Mouse (Mus musculus): ENCODE measurements around the gene Enthd1. TPM values are rescaled to one million over a fixed set of nuclear protein-coding genes. Genes with fewer than 3 reads are reported as not detected.
"Not testable (repeated sequence)": the region's sequence is repeated elsewhere in the genome, so short reads cannot be mapped to it uniquely, and the experiment has no call there.

Enthd1 gene
- polyA plus RNA-seq, 1 experiment = 0.72 TPM

- Histone ChIP-seq H3K4me1 (ENCODE audit: control insufficient read depth, insufficient read depth, low read length) (peaks cover 6% of the 10 kb centered on the region), H3K27ac (ENCODE audit: control insufficient read depth, insufficient read depth, low read depth, low read length, poor library complexity) (no peak overlapping the region), H3K4me3 (replicated peaks; ENCODE audit: control insufficient read depth, low read depth, low read length) (no peak overlapping the region)
- 58% methylated on average over 4 of the region's 4 CpGs for WGBS
- TF ChIP-seq POLR2A (IDR thresholded peaks at IDR 0.05; ENCODE audit: borderline replicate concordance, control insufficient read depth, low read depth, low read length) (no peak), CTCF (IDR thresholded peaks at IDR 0.05; ENCODE audit: control insufficient read depth, insufficient read depth, low read length) (no peak)
Measured at GRCm38 (mm10) chr15:80599843-80600242, 34.9 kb upstream of the Enthd1 start.

- H3K4me1 ChIP-seq (ENCODE audit: control insufficient read depth, insufficient read depth, low read length) = peaks cover 6% of the 10 kb centered on the region
- no peak for TF ChIP-seq POLR2A (IDR thresholded peaks at IDR 0.05; ENCODE audit: borderline replicate concordance, control insufficient read depth, low read depth, low read length)
- TF ChIP-seq CTCF (IDR thresholded peaks at IDR 0.05; ENCODE audit: control insufficient read depth, insufficient read depth, low read length) = no peak
- peak overlapping the region; percentile 2; the same call in 1 of the 2 replicates for H3K27ac ChIP-seq (ENCODE audit: control insufficient read depth, insufficient read depth, low read depth, low read length, poor library complexity)
- peak overlapping the region; percentile 39 for H3K4me3 ChIP-seq (replicated peaks; ENCODE audit: control insufficient read depth, low read depth, low read length)
- WGBS = 3% methylated on average over 16 of the region's 16 CpGs
Measured at GRCm38 (mm10) chr15:80599213-80599750, 34.3 kb upstream of the Enthd1 start.

GRCm38 (mm10) chr15:80598750-80599149, 33.8 kb upstream of the Enthd1 start:
- H3K4me3 ChIP-seq (replicated peaks; ENCODE audit: control insufficient read depth, low read depth, low read length) = no peak overlapping the region
- WGBS = 67% methylated on average over 12 of the region's 12 CpGs
- TF ChIP-seq CTCF (IDR thresholded peaks at IDR 0.05; ENCODE audit: control insufficient read depth, insufficient read depth, low read length) (no peak), POLR2A (IDR thresholded peaks at IDR 0.05; ENCODE audit: borderline replicate concordance, control insufficient read depth, low read depth, low read length) (no peak)
- H3K27ac ChIP-seq (ENCODE audit: control insufficient read depth, insufficient read depth, low read depth, low read length, poor library complexity) = no peak overlapping the region
- H3K4me1 ChIP-seq (ENCODE audit: control insufficient read depth, insufficient read depth, low read length) = peaks cover 6% of the 10 kb centered on the region

- 55% methylated on average over 5 of the region's 5 CpGs for WGBS
- no peak overlapping the region for H3K4me3 ChIP-seq (replicated peaks; ENCODE audit: control insufficient read depth, low read depth, low read length)
- H3K4me1 ChIP-seq (ENCODE audit: control insufficient read depth, insufficient read depth, low read length) = no peaks in the 10 kb centered on the region
- H3K27ac ChIP-seq (ENCODE audit: control insufficient read depth, insufficient read depth, low read depth, low read length, poor library complexity) = no peak overlapping the region
- TF ChIP-seq POLR2A (IDR thresholded peaks at IDR 0.05; ENCODE audit: borderline replicate concordance, control insufficient read depth, low read depth, low read length) = no peak
Measured at GRCm38 (mm10) chr15:80593877-80594276, 28.9 kb upstream of the Enthd1 start.

GRCm38 (mm10) chr15:80592737-80593136, 27.8 kb upstream of the Enthd1 start:
- WGBS = 66% methylated on average over 6 of the region's 6 CpGs
- no peak overlapping the region for H3K4me3 ChIP-seq (replicated peaks; ENCODE audit: control insufficient read depth, low read depth, low read length)
- H3K4me1 ChIP-seq (ENCODE audit: control insufficient read depth, insufficient read depth, low read length) = no peaks in the 10 kb centered on the region
- no peak overlapping the region for H3K27ac ChIP-seq (ENCODE audit: control insufficient read depth, insufficient read depth, low read depth, low read length, poor library complexity)
- TF ChIP-seq CTCF (IDR thresholded peaks at IDR 0.05; ENCODE audit: control insufficient read depth, insufficient read depth, low read length) (no peak), POLR2A (IDR thresholded peaks at IDR 0.05; ENCODE audit: borderline replicate concordance, control insufficient read depth, low read depth, low read length) (no peak)

GRCm38 (mm10) chr15:80590641-80591040, 25.7 kb upstream of the Enthd1 start:
- H3K27ac ChIP-seq (ENCODE audit: control insufficient read depth, insufficient read depth, low read depth, low read length, poor library complexity) = no peak overlapping the region

GRCm38 (mm10) chr15:80586296-80586695, 21.3 kb upstream of the Enthd1 start:
- TF ChIP-seq CTCF (IDR thresholded peaks at IDR 0.05; ENCODE audit: control insufficient read depth, insufficient read depth, low read length) (no peak), POLR2A (IDR thresholded peaks at IDR 0.05; ENCODE audit: borderline replicate concordance, control insufficient read depth, low read depth, low read length) (no peak)
- WGBS = 67% methylated on average over 4 of the region's 4 CpGs
- H3K27ac ChIP-seq (ENCODE audit: control insufficient read depth, insufficient read depth, low read depth, low read length, poor library complexity) = no peak overlapping the region
- H3K4me1 ChIP-seq (ENCODE audit: control insufficient read depth, insufficient read depth, low read length) = no peaks in the 10 kb centered on the region
- no peak overlapping the region for H3K4me3 ChIP-seq (replicated peaks; ENCODE audit: control insufficient read depth, low read depth, low read length)

More at GRCm38 (mm10) chr15:80590641-80591040, 25.7 kb upstream of the Enthd1 start:
- Histone ChIP-seq H3K4me3 (replicated peaks; ENCODE audit: control insufficient read depth, low read depth, low read length) (no peak overlapping the region), H3K4me1 (ENCODE audit: control insufficient read depth, insufficient read depth, low read length) (no peaks in the 10 kb centered on the region)
- 38% methylated on average over 5 of the region's 5 CpGs for WGBS
- TF ChIP-seq CTCF (IDR thresholded peaks at IDR 0.05; ENCODE audit: control insufficient read depth, insufficient read depth, low read length) (no peak), POLR2A (IDR thresholded peaks at IDR 0.05; ENCODE audit: borderline replicate concordance, control insufficient read depth, low read depth, low read length) (no peak)

- no peak overlapping the region for H3K4me3 ChIP-seq (replicated peaks; ENCODE audit: control insufficient read depth, low read depth, low read length)
- no peaks in the 10 kb centered on the region for H3K4me1 ChIP-seq (ENCODE audit: control insufficient read depth, insufficient read depth, low read length)
- no peak for TF ChIP-seq POLR2A (IDR thresholded peaks at IDR 0.05; ENCODE audit: borderline replicate concordance, control insufficient read depth, low read depth, low read length)
- TF ChIP-seq CTCF (IDR thresholded peaks at IDR 0.05; ENCODE audit: control insufficient read depth, insufficient read depth, low read length) = no peak
- WGBS = 24% methylated on average over 20 of the region's 20 CpGs
- H3K27ac ChIP-seq (ENCODE audit: control insufficient read depth, insufficient read depth, low read depth, low read length, poor library complexity) = no peak overlapping the region
Measured at GRCm38 (mm10) chr15:80582581-80583495, 17.9 kb upstream of the Enthd1 start.

- not testable (repeated sequence) for H3K4me3 ChIP-seq (replicated peaks; ENCODE audit: control insufficient read depth, low read depth, low read length)
- 70% methylated on average over 1 of the region's 1 CpGs for WGBS
Measured at GRCm38 (mm10) chr15:80580585-80580984, 15.6 kb upstream of the Enthd1 start.

More at GRCm38 (mm10) chr15:80580585-80580984, 15.6 kb upstream of the Enthd1 start:
- H3K27ac ChIP-seq (ENCODE audit: control insufficient read depth, insufficient read depth, low read depth, low read length, poor library complexity); H3K4me1 ChIP-seq (ENCODE audit: control insufficient read depth, insufficient read depth, low read length): not testable (repeated sequence)

All from bone marrow, adult 2 months (tissue).